Mouse (Mus musculus): ENCODE measurements around the gene Dnaic2. TPM values are rescaled to one million over a fixed set of nuclear protein-coding genes. Genes with fewer than 3 reads are reported as not detected.

The Dnaic2 gene
- polyA plus RNA-seq, 1 experiment from 2014 or later, result 1.3 TPM

DNA sequence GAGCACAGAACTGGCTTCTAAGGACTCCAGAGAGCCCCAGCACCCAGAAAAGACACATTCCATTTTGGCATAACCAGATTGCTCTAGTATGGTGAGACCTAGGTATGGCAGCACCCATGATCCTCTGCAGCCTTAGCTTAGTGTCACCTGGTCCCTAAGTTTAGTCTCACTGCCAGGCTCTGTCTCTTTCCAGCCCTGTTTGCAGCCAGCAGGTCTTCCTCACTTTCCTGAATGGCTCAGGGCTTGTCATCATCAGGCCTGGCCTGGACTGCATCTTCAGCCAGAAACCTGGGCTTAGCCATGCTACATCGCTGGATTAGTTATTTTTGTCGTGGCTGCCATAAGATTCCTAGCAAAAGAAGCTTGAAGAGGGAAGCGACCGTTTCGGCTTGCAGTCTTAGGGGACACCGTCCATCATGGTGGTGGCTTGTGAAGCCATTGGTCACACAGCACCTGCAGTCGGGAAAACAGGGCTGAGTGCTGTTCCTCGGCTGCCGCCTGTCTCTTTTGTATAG is 41.6 kb upstream of the Dnaic2 start:
- 84% methylated on average over 9 of the region's 9 CpGs for WGBS
- H3K27me3 ChIP-seq (ENCODE audit: control insufficient read depth, insufficient read depth, low read length), result no peaks in the 10 kb centered on the region
- peaks cover 3% of the 10 kb centered on the region; the same call in 1 of the 2 replicates for H3K4me1 ChIP-seq (ENCODE audit: control insufficient read depth, insufficient read depth, low read length)
- H3K4me2 ChIP-seq, result no peak overlapping the region
- no peaks in the 10 kb centered on the region for H3K9me3 ChIP-seq (ENCODE audit: control insufficient read depth, low read length)
- no peak overlapping the region for H3K4me3 ChIP-seq (ENCODE audit: low read depth, low read length)
- ATAC-seq (ENCODE audit: low FRiP score) (no peak), DNase-seq (ENCODE audit: low spot score, missing footprints) (no peak)
- no peak overlapping the region for H3K27ac ChIP-seq (ENCODE audit: low read depth, low read length)
- H3K36me3 ChIP-seq (ENCODE audit: control insufficient read depth, insufficient read depth, low read length), result no peaks in the 10 kb centered on the region
- H3K9ac ChIP-seq (ENCODE audit: low read length), result no peak overlapping the region

DNA sequence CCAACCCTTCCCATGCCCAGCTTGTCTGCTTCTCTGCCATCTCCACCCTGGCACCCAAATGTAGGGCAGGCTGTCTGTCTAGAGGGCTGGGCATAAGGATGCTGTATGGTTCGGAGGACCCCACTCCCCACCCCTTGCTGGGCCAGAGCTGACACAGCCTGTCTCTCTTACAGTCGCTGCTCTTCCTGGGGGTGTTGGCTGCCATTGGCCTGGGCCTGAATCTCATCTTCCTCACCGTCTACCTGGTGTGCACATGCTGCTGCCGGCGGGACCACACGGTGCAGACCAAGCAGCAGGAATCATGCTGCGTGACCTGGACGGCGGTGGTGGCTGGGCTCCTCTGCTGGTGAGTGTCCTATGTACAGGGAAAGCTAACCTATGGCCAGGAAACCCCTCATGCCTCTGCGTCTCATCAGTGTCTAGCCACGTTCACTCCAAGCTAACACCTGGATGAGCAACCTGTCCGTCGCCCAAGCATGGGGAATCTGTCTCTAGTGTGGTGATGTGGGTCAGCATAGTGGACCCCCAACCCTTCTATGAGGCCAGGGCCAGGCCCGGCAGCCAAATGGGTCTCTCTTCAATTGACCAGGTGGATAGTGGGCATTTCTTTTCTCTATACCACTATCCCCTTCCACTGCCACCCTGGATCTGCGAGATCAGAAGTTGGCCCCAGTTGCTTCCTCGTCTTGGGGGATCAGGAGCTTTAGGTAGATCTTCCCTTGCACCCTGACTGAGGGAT is 40.8 kb upstream of the Dnaic2 start:
- no peak overlapping the region for H3K9ac ChIP-seq (ENCODE audit: low read length)
- no peak for DNase-seq (ENCODE audit: low spot score, missing footprints)
- no peaks in the 10 kb centered on the region for H3K27me3 ChIP-seq (ENCODE audit: control insufficient read depth, insufficient read depth, low read length)
- no peak overlapping the region for H3K27ac ChIP-seq (ENCODE audit: low read depth, low read length)
- no peaks in the 10 kb centered on the region for H3K9me3 ChIP-seq (ENCODE audit: control insufficient read depth, low read length)
- ATAC-seq (ENCODE audit: low FRiP score), result no peak
- no peak overlapping the region for H3K4me3 ChIP-seq (ENCODE audit: low read depth, low read length)
- peaks cover 3% of the 10 kb centered on the region; the same call in 1 of the 2 replicates for H3K4me1 ChIP-seq (ENCODE audit: control insufficient read depth, insufficient read depth, low read length)
- no peaks in the 10 kb centered on the region for H3K36me3 ChIP-seq (ENCODE audit: control insufficient read depth, insufficient read depth, low read length)
- no peak overlapping the region for H3K4me2 ChIP-seq
- 90% methylated on average over 16 of the region's 16 CpGs for WGBS

DNA sequence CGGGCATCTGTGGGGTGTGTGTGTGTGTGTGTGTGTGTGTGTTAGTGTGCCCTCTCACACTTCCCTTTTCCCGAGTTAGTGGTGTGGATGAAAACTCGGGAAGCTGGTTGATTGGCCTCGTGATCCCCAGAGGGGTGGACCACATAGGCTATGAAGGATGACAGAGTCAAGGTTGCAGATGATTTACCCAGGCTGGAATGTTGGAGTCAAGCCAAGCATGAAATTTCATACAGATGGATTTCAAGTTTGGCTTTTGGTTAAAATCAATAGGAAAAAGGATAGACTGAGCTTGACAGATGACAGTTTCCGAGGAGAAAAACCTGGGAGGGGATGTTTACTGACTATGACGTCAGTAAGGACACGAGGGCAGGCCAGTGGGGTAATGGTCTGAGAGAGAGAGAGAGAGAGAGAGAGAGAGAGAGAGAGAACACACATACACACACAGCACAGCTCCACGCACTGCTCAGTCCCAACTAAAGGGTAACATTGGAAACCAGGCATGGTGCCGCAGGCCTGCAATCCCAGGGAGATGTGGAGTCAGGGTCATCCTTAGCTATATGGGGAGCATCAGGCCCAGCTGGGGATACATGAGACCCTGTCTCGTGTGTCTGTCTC is 39.5 kb upstream of the Dnaic2 start:
- no peak overlapping the region for H3K27ac ChIP-seq (ENCODE audit: low read depth, low read length)
- no peak for DNase-seq (ENCODE audit: low spot score, missing footprints)

DNA sequence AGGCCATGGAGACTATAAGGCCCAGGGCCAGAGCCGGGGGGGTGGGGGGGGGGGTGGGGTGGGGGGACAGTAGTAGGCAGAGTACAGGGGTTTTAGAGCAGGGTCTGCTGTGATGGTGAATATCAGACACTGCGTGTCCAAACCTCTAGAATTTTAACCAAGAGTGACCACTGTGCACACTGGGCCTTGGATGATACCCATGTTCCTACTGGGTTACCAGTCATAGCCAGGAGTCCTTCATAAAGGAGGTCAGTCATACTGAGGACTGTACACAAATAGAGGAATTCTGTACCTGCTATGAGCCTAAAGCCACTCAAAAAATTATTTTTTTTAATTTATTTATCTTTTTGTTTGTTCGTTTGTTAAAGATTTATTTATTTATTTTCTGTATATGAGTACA is 38.5 kb upstream of the Dnaic2 start:
- no peaks in the 10 kb centered on the region for H3K27me3 ChIP-seq (ENCODE audit: control insufficient read depth, insufficient read depth, low read length)
- H3K36me3 ChIP-seq (ENCODE audit: control insufficient read depth, insufficient read depth, low read length), result no peaks in the 10 kb centered on the region
- H3K9ac ChIP-seq (ENCODE audit: low read length), result no peak overlapping the region
- no peak overlapping the region for H3K27ac ChIP-seq (ENCODE audit: low read depth, low read length)
- H3K4me2 ChIP-seq, result no peak overlapping the region
- H3K9me3 ChIP-seq (ENCODE audit: control insufficient read depth, low read length), result no peaks in the 10 kb centered on the region
- no peak for DNase-seq (ENCODE audit: low spot score, missing footprints)
- 95% methylated on average over 3 of the region's 3 CpGs for WGBS
- no peak for ATAC-seq (ENCODE audit: low FRiP score)
- H3K4me3 ChIP-seq (ENCODE audit: low read depth, low read length), result no peak overlapping the region
- H3K4me1 ChIP-seq (ENCODE audit: control insufficient read depth, insufficient read depth, low read length), result peaks cover 3% of the 10 kb centered on the region; the same call in 1 of the 2 replicates

More for the DNA sequence above, 39.5 kb upstream of the Dnaic2 start:
- H3K4me3 ChIP-seq (ENCODE audit: low read depth, low read length), result no peak overlapping the region
- H3K36me3 ChIP-seq (ENCODE audit: control insufficient read depth, insufficient read depth, low read length), result no peaks in the 10 kb centered on the region
- H3K9me3 ChIP-seq (ENCODE audit: control insufficient read depth, low read length), result no peaks in the 10 kb centered on the region
- H3K4me1 ChIP-seq (ENCODE audit: control insufficient read depth, insufficient read depth, low read length), result peaks cover 3% of the 10 kb centered on the region; the same call in 1 of the 2 replicates
- H3K27me3 ChIP-seq (ENCODE audit: control insufficient read depth, insufficient read depth, low read length), result no peaks in the 10 kb centered on the region
- no peak overlapping the region for H3K9ac ChIP-seq (ENCODE audit: low read length)
- no peak overlapping the region for H3K4me2 ChIP-seq
- ATAC-seq (ENCODE audit: low FRiP score), result no peak
- WGBS, result 63% methylated on average over 10 of the region's 10 CpGs

DNA sequence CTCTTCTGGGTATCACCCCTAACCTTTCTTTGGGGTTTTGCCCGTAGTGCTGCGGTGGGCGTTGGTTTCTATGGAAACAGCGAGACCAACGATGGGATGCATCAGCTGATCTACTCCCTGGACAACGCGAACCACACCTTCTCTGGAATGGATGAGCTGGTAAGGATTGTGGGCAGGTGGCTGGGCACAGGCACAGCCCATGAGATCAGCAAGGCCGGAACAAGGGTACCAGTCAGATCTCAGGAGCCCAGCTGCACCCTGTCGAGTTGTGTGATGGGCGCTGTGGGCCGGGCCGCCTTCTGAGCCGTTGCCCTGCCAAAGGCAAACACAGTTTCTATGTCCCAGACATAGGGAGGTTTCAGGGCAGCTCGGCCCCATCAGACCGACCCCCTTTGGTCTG is 37.0 kb upstream of the Dnaic2 start:
- Histone ChIP-seq H3K4me1 (ENCODE audit: control insufficient read depth, insufficient read depth, low read length) (no peaks in the 10 kb centered on the region), H3K4me3 (ENCODE audit: low read depth, low read length) (no peak overlapping the region), H3K36me3 (ENCODE audit: control insufficient read depth, insufficient read depth, low read length) (no peaks in the 10 kb centered on the region), H3K9me3 (ENCODE audit: control insufficient read depth, low read length) (no peaks in the 10 kb centered on the region), H3K27me3 (ENCODE audit: control insufficient read depth, insufficient read depth, low read length) (no peaks in the 10 kb centered on the region), H3K27ac (ENCODE audit: low read depth, low read length) (no peak overlapping the region), H3K4me2 (no peak overlapping the region), H3K9ac (ENCODE audit: low read length) (no peak overlapping the region)
- DNase-seq (ENCODE audit: low spot score, missing footprints) (no peak), ATAC-seq (ENCODE audit: low FRiP score) (no peak)
- WGBS, result 90% methylated on average over 15 of the region's 15 CpGs

DNA sequence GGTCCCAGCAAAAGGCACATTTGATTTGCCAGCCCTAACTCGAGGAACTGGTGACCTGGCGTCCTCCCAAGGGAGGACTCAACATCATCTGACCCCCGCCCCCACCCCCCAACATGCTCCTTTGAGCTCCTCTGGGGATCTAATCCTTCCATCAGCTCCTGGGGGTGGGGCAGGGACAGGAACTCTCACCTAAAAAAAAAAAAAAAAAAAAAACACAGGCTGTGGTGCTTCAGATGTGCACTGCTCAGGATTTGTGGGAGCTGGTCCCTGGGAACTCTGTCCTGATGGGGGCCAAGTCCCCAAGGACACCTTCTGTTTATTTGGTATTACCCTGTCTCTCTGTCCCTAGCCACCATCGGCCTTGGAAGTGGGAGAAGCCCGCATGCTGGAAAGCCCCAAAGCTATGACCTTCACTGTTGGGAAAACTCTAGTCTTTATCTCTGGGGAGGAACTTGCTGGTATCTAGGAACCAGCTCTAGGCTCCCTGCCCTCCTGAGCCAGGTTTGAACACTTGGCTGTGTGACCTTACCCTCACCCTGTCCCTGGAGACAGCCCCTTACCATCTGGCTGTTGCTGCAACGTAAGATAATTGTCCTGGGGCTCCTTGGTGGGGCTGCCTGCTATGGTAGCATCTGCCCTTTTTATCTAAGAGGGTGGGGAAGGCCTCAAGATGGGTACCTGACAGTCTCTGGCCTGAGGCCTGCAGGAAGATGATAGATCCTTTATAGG is 35.6 kb upstream of the Dnaic2 start:
- ATAC-seq (ENCODE audit: low FRiP score) (no peak), DNase-seq (ENCODE audit: low spot score, missing footprints) (no peak)
- Histone ChIP-seq H3K9ac (ENCODE audit: low read length) (no peak overlapping the region), H3K36me3 (ENCODE audit: control insufficient read depth, insufficient read depth, low read length) (no peaks in the 10 kb centered on the region), H3K4me3 (ENCODE audit: low read depth, low read length) (no peak overlapping the region), H3K27me3 (ENCODE audit: control insufficient read depth, insufficient read depth, low read length) (no peaks in the 10 kb centered on the region), H3K27ac (ENCODE audit: low read depth, low read length) (no peak overlapping the region), H3K9me3 (ENCODE audit: control insufficient read depth, low read length) (no peaks in the 10 kb centered on the region), H3K4me2 (no peak overlapping the region), H3K4me1 (ENCODE audit: control insufficient read depth, insufficient read depth, low read length) (no peaks in the 10 kb centered on the region)
- WGBS, result 63% methylated on average over 6 of the region's 6 CpGs

DNA sequence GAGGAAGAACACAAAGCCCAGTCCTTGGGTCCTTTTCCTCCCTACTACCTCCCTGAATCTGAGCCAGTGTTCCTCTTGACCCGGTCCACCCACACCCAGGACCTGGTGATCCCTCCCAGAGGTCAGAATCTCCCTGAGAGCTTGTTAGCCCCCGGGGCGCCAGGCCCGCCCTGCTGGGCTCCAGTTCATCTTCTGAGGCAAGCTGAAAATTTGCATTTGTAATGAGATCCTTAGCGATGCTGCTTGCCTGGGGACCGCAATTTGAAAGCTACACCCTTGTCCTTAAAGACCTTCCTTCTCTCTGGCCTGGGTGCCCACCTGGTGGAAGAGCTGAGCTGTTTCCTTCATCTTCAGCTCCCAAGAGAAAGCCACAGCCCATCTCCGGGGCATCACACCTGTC is 34.6 kb upstream of the Dnaic2 start:
- Histone ChIP-seq H3K4me3 (ENCODE audit: low read depth, low read length) (no peak overlapping the region), H3K9me3 (ENCODE audit: control insufficient read depth, low read length) (no peaks in the 10 kb centered on the region), H3K9ac (ENCODE audit: low read length) (no peak overlapping the region), H3K27me3 (ENCODE audit: control insufficient read depth, insufficient read depth, low read length) (no peaks in the 10 kb centered on the region), H3K27ac (ENCODE audit: low read depth, low read length) (no peak overlapping the region), H3K4me1 (ENCODE audit: control insufficient read depth, insufficient read depth, low read length) (no peaks in the 10 kb centered on the region), H3K4me2 (no peak overlapping the region), H3K36me3 (ENCODE audit: control insufficient read depth, insufficient read depth, low read length) (no peaks in the 10 kb centered on the region)
- 46% methylated on average over 7 of the region's 7 CpGs for WGBS
- no peak for DNase-seq (ENCODE audit: low spot score, missing footprints)
- no peak for ATAC-seq (ENCODE audit: low FRiP score)

DNA sequence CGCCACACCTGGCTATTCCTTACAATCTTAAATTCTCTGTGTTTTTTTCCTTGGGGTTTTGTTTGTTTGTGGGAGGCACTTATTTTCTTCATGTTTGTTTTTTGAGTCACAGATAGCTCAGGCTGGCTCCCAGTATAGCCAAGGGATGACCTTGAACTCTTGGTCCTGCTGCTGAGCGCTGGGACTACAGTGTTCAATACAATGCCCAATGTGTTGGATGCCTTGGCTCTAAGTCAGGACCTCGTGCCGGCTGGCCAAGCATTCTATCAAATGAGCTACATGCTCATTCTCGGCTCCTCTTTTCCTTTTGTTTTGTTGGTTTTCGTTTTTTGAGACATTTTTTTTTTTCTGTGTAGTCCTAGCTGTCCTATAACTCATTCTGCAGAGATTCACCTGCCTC is 33.8 kb upstream of the Dnaic2 start:
- WGBS, result 88% methylated on average over 6 of the region's 6 CpGs
- no peak overlapping the region for H3K4me3 ChIP-seq (ENCODE audit: low read depth, low read length)
- ATAC-seq (ENCODE audit: low FRiP score), result no peak
- H3K36me3 ChIP-seq (ENCODE audit: control insufficient read depth, insufficient read depth, low read length), result no peaks in the 10 kb centered on the region
- DNase-seq (ENCODE audit: low spot score, missing footprints), result no peak
- H3K4me1 ChIP-seq (ENCODE audit: control insufficient read depth, insufficient read depth, low read length), result no peaks in the 10 kb centered on the region
- H3K27ac ChIP-seq (ENCODE audit: low read depth, low read length), result no peak overlapping the region
- no peaks in the 10 kb centered on the region for H3K9me3 ChIP-seq (ENCODE audit: control insufficient read depth, low read length)
- no peak overlapping the region for H3K9ac ChIP-seq (ENCODE audit: low read length)
- H3K27me3 ChIP-seq (ENCODE audit: control insufficient read depth, insufficient read depth, low read length), result no peaks in the 10 kb centered on the region
- no peak overlapping the region for H3K4me2 ChIP-seq

DNA sequence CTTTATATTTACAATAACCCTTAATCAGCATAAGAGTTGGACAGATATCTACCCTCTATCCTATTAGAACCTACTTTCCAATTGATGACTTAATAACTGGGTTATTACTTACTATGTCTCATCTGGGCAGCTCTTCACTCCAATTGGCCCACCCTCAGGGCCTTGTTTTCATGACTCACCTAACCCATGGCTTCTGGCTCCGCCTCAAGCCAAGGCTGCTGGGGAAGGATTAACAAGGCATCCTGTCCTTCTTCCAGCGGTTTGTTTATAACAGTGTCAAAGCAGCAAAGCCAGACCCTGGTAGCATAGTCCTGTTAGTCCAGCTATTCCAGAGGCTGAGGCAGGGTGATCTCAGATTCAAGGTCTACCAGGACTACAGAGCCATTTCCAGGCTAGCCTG is 32.8 kb upstream of the Dnaic2 start:
- ATAC-seq (ENCODE audit: low FRiP score) (no peak), DNase-seq (ENCODE audit: low spot score, missing footprints) (no peak)
- 90% methylated on average over 2 of the region's 2 CpGs for WGBS

More for the DNA sequence above, 32.8 kb upstream of the Dnaic2 start:
- no peaks in the 10 kb centered on the region for H3K27me3 ChIP-seq (ENCODE audit: control insufficient read depth, insufficient read depth, low read length)
- no peaks in the 10 kb centered on the region for H3K4me1 ChIP-seq (ENCODE audit: control insufficient read depth, insufficient read depth, low read length)
- H3K27ac ChIP-seq (ENCODE audit: low read depth, low read length), result no peak overlapping the region
- H3K9ac ChIP-seq (ENCODE audit: low read length), result no peak overlapping the region
- no peaks in the 10 kb centered on the region for H3K36me3 ChIP-seq (ENCODE audit: control insufficient read depth, insufficient read depth, low read length)
- H3K4me2 ChIP-seq, result no peak overlapping the region
- H3K4me3 ChIP-seq (ENCODE audit: low read depth, low read length), result no peak overlapping the region
- H3K9me3 ChIP-seq (ENCODE audit: control insufficient read depth, low read length), result no peaks in the 10 kb centered on the region
